Mouse (Mus musculus) lung, postnatal 0 days (tissue): Measurements from ENCODE around the gene Ahdc1.

Source experiments
- CTCF ChIP-seq: IDR thresholded peaks from 2 replicates; pipeline ENCODE4 v1.5.1; 2016; ENCODE audit warnings: antibody characterized with exemption, mild to moderate bottlenecking
- EP300 ChIP-seq: IDR thresholded peaks from 2 replicates; pipeline ENCODE4 v1.6.1; 2016; ENCODE audit warnings: antibody characterized with exemption, mild to moderate bottlenecking, control low read depth

- no peak for TF ChIP-seq CTCF
- TF ChIP-seq EP300, result no peak
These were observed 59.3 kb downstream of the Ahdc1 start for GRCm38 (mm10) chr4:133070388-133070787.
